Mouse (Mus musculus): ENCODE data around the gene March8.

March8 gene

GRCm38 (mm10) chr6:116371500-116371899 is 33.7 kb downstream of the March8 start:
- DNase-seq (ENCODE audit: low spot score): no peak

- DNase-seq (ENCODE audit: low spot score): no peak
These were observed 36.3 kb downstream of the March8 start for GRCm38 (mm10) chr6:116374136-116374535.

GRCm38 (mm10) chr6:116374618-116375017 is 36.8 kb downstream of the March8 start:
- DNase-seq (ENCODE audit: low spot score): no peak

- no peak for DNase-seq (ENCODE audit: low spot score)
These were observed 41.1 kb downstream of the March8 start for GRCm38 (mm10) chr6:116378892-116379291.

GRCm38 (mm10) chr6:116380157-116380556 is 42.3 kb downstream of the March8 start:
- DNase-seq (ENCODE audit: low spot score): no peak

GRCm38 (mm10) chr6:116381605-116382004 is 43.8 kb downstream of the March8 start:
- no peak for DNase-seq (ENCODE audit: low spot score)

DNA sequence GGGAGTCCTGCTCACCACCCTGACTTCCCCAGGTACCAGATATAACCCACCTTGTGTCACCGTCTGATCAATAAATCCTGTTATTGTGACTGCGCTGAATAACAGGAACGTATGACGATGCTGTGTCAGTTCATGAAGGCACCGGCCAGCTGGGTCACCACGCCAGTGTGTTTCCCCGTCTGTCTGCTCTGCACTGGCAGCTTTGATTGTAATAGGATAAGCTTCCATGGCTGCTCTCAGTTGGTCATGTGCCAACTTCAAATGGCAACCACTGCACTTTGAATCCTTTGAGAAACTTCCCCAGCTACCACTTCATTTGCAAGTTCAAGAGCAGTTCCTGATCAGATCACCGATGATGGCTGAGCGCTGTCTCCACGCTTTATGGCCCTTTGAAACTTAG is 45.8 kb downstream of the March8 start:
- DNase-seq (ENCODE audit: low spot score): no peak

GRCm38 (mm10) chr6:116385194-116386044 is 47.6 kb downstream of the March8 start:
- DNase-seq (ENCODE audit: low spot score): no peak

- DNase-seq (ENCODE audit: low spot score): no peak
These were observed 48.2 kb downstream of the March8 start for GRCm38 (mm10) chr6:116386045-116386415.

- DNase-seq (ENCODE audit: low spot score): no peak
These were observed 48.7 kb downstream of the March8 start for GRCm38 (mm10) chr6:116386506-116386905.

GRCm38 (mm10) chr6:116388068-116388467 is 50.2 kb downstream of the March8 start:
- no peak for DNase-seq (ENCODE audit: low spot score)

DNA sequence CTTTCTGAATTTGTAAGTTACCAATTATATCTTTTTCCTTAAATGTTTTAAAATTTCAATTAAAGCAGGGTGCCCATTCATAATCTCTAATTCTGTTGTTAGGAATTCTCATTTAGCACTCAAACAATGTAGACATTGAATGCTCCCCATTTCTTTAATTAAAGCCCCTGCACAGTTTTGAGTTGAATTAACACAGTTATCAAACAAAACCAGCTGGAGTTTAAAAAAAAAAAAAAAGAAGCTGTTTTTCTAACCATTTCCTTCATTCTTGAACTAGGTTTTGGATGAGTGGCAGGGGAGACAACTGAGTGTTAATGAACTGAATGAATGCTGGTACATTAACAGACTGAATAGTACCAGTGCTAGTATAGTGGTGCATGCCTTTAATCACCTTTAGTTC is 51.7 kb downstream of the March8 start:
- no peak for DNase-seq (ENCODE audit: low spot score)

DNA sequence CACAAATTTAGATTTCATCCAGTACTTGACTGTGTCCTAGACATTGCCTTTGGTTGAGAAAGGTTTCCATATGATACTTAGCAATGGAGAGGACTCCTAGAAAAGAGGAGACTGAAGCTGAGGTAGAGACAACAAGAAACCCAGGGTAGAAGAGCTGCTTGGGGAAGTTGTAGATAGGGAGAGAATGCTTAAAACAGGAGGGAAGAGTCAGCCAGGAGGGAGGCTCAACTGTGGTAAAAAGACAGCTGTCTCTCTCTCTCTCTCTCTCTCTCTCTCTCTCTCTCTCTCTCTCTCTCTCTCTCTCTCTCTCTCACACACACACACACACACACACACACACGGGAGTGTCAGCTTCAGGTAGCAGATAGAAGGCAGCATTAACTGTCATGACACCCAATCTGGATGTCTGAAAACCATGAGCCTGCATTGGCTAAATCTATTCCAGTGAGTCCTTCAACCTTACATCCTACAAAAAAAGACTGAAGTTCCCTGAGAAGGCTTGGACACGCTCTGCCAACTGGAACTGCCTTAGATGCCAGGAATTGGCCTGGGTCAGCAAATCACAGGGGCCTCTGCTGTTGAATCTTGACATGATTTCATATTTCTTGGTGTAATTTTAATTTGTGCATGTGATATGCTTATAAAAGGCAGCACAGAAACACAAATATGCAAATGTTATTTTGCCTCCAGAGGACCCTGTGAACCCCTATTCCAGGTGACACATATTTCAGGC is 57.3 kb downstream of the March8 start:
- DNase-seq (ENCODE audit: low spot score): no peak

- no peak for DNase-seq (ENCODE audit: low spot score)
These were observed 59.8 kb downstream of the March8 start for GRCm38 (mm10) chr6:116397621-116398020.

DNA sequence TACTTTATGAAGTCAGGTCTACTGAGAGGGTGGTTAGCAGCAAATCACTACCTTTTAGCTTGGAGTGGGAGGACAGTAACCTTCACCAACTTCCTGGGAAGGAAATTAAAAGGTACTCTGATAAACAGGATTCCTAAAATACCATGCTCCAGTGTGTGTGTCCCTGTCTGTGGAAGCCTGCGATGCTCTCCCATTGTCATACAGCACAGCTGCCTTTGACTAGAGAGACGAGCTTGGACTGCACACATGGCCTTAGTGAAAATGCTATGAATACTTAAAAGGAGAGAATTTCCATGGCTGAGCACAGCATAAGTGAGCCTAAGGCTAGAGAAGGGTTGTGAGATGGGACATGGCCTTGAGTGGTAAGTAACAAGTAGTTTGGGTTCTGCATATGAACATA is 60.3 kb downstream of the March8 start:
- DNase-seq (ENCODE audit: low spot score): no peak

GRCm38 (mm10) chr6:116401746-116402423 is 64.1 kb downstream of the March8 start:
- no peak for DNase-seq (ENCODE audit: low spot score)

DNA sequence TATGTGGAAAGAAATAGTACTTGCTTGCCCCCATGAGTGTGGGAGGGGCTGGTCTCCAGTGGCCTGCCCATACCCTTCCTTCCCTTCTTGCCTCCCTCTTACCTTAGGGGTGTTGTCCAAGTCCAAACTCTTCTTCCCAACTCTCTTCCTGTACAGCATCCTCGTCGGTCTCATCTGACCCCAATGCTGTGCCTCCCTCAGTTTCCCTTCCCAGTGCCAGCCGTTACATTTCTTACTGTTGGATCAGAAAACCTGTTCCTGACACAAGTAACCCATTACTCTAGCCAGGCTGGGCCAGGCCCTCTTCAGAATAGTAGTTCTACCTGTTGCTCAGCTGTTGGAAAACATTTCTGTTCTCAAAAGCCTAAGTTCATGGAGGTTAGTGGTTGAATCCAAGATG is 64.6 kb downstream of the March8 start:
- DNase-seq (ENCODE audit: low spot score): no peak

GRCm38 (mm10) chr6:116405243-116405642 is 67.4 kb downstream of the March8 start:
- no peak for DNase-seq (ENCODE audit: low spot score)

DNA sequence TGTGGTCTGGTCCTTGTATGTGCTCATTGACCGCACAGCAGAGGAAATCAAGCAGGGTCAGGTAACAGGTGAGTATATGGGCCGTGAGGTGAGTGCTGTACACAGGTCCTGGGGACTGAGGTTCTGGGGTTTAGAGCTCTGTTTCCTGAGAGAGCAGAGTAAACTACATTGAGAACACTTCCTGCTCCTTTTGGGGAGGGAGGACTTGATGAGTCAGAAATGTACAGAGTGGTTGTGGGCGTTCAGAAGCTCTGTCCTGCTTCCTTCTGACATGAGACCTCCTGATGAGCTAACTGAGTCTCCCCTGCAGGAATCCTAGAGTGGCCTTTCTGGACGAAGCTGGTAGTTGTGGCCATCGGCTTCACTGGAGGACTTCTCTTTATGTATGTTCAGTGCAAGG is 67.9 kb downstream of the March8 start:
- no peak for DNase-seq (ENCODE audit: low spot score)

DNA sequence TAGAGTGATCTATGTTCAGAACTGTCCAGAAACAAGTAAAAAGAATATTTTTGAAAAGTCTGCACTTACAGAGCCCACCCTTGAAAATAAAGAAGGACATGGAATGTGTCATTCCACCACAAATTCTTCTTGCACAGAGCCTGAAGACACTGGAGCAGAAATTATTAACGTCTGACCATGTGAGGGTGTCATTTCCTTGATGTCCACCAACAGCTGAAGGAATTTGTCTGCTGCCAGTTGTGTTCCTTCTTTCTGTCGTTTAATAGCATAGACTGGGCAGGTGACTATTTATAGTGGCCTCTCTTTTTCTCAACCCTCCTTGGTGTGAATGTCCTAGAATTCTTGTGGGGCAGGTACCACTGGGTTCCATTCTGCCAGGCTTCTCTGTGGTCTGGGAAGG is 68.3 kb downstream of the March8 start:
- DNase-seq (ENCODE audit: low spot score): no peak

GRCm38 (mm10) chr6:116406680-116407079 is 68.9 kb downstream of the March8 start:
- no peak for DNase-seq (ENCODE audit: low spot score)

GRCm38 (mm10) chr6:116407216-116407615 is 69.4 kb downstream of the March8 start:
- no peak for DNase-seq (ENCODE audit: low spot score)
